Mouse (Mus musculus) limb, embryonic 13.5 days (tissue): ENCODE results near the gene Tceal5. TPM values are rescaled to one million over a fixed set of nuclear protein-coding genes. Genes with fewer than 3 reads are reported as not detected.

Experiments used
- ATAC-seq: fragments of 200-750 bp; cut with Nextera tagmentation; 2 replicates; pipeline ENCODE4 v1.8.0; 2017; ENCODE audit warnings: low read depth, moderate number of reproducible peaks, moderate TSS enrichment; ENCODE audit not compliant: low FRiP score
- H3K27ac ChIP-seq: fragments of 300-500 bp; sonication (generic); 2 replicates; pipeline ENCODE4 v1.5.1; 2015; ENCODE audit warnings: inconsistent platforms, mild to moderate bottlenecking, moderate library complexity
- H3K27me3 ChIP-seq: fragments of 300-500 bp; sonication (generic); 2 replicates; pipeline ENCODE4 v1.6.1; 2015; ENCODE audit warnings: mild to moderate bottlenecking, inconsistent platforms
- H3K36me3 ChIP-seq: fragments of 300-500 bp; sonication (generic); 2 replicates; pipeline ENCODE4 v1.6.1; 2015; ENCODE audit warnings: inconsistent platforms, mild to moderate bottlenecking, moderate library complexity
- H3K4me1 ChIP-seq: fragments of 300-500 bp; sonication (generic); 2 replicates; pipeline ENCODE4 v1.6.1; 2015; ENCODE audit warnings: inconsistent platforms
- H3K4me2 ChIP-seq: fragments of 300-500 bp; sonication (generic); replicated peaks from 2 replicates; pipeline ENCODE4 v1.6.1; 2015; ENCODE audit warnings: inconsistent platforms, mild to moderate bottlenecking, moderate library complexity
- H3K4me3 ChIP-seq: fragments of 300-500 bp; sonication (generic); 2 replicates; pipeline ENCODE4 v1.5.1; 2015; ENCODE audit warnings: moderate library complexity, mild to moderate bottlenecking, inconsistent platforms
- H3K9ac ChIP-seq: fragments of 300-500 bp; sonication (generic); 2 replicates; pipeline ENCODE4 v1.6.1; 2015; ENCODE audit warnings: mild to moderate bottlenecking, inconsistent platforms
- H3K9me3 ChIP-seq: fragments of 300-500 bp; sonication (generic); 2 replicates; pipeline ENCODE4 v1.6.1; 2016; ENCODE audit warnings: inconsistent platforms
- WGBS: fragments of 180-500 bp; shearing (Covaris S2); methylation state at CpG from one replicate; pipeline ENCODE4 v1.1.7; 2015; 5-methylcytosine and 5-hydroxymethylcytosine counted together
- microRNA-seq: library from miRNA; unstranded; fragments of <30 nt; microRNA quantifications from one replicate; pipeline ENCODE4, GENCODE M21; 2016
- polyA plus RNA-seq: library from polyadenylated mRNA; unstranded; fragments of >200 nt; fragmentation: Nextera tagmentation; extraction: Ambion mirVana; gene quantifications from 2 replicates; pipeline ENCODE4 v1.2.1, GENCODE M21; 2015

Gene Tceal5
- polyA plus RNA-seq, 1 experiment from 2014 or later, result 13.1 TPM

GRCm38 (mm10) chrX:136171189-136172117, 32.2 kb downstream of the Tceal5 start:
- peak overlapping the region; percentile 77 for H3K9ac ChIP-seq
- H3K4me2 ChIP-seq, result peak overlapping the region; percentile 63
- peaks cover 15% of the 10 kb centered on the region; the same call in 1 of the 2 replicates for H3K27me3 ChIP-seq
- 21% methylated on average over 24 of the region's 24 CpGs for WGBS
- H3K4me3 ChIP-seq, result peak overlapping the region; percentile 59
- peaks cover 6% of the 10 kb centered on the region for H3K36me3 ChIP-seq
- ATAC-seq, result peak; percentile 64; the same call in 1 of the 2 replicates
- H3K27ac ChIP-seq, result peak overlapping the region; percentile 85
- H3K9me3 ChIP-seq, result no peaks in the 10 kb centered on the region
- H3K4me1 ChIP-seq, result peaks cover 3% of the 10 kb centered on the region; the same call in 1 of the 2 replicates

GRCm38 (mm10) chrX:136170625-136171024, 33.1 kb downstream of the Tceal5 start:
- Histone ChIP-seq H3K4me1 (peaks cover 3% of the 10 kb centered on the region; the same call in 1 of the 2 replicates), H3K9ac (0 out of 2 replicates have a peak overlapping the region, but pooled peaks have one; percentile 31), H3K4me3 (peak overlapping the region; percentile 59), H3K4me2 (peak overlapping the region; percentile 63), H3K27me3 (peaks cover 15% of the 10 kb centered on the region; the same call in 1 of the 2 replicates), H3K27ac (no peak overlapping the region), H3K36me3 (peaks cover 6% of the 10 kb centered on the region), H3K9me3 (no peaks in the 10 kb centered on the region)
- WGBS, result 66% methylated on average over 10 of the region's 10 CpGs
- no peak for ATAC-seq

Small RNA genes within 50 kb of the gene (microRNA-seq; reads per million reads assigned to microRNA genes)
- not detected for gene Mir6383

Other genes with a start within 250 kb of the Tceal5 start
- gene Arxes2, start 210.1 kb downstream of the Tceal5 start, polyA plus RNA-seq, result 101 and 106 TPM in 2 replicates
- 47.3 and 50.5 TPM in 2 replicates for gene Arxes1, start 170.5 kb downstream of the Tceal5 start, polyA plus RNA-seq
- gene Bex2, start 135.6 kb downstream of the Tceal5 start, polyA plus RNA-seq, result 143 and 161 TPM in 2 replicates
- gene Nxf3, start 118.6 kb downstream of the Tceal5 start, polyA plus RNA-seq, result not detected in 2 replicates
- 59.2 and 60.1 TPM in 2 replicates for gene Bex4, start 64.9 kb downstream of the Tceal5 start, polyA plus RNA-seq
- 217 and 223 TPM in 2 replicates for gene Tceal8, start 31.5 kb downstream of the Tceal5 start, polyA plus RNA-seq
- 49.4 and 53.9 TPM in 2 replicates for gene Tceal7, start 10.9 kb upstream of the Tceal5 start, polyA plus RNA-seq
- 102 and 103 TPM in 2 replicates for gene Bex1, start 11.6 kb upstream of the Tceal5 start, polyA plus RNA-seq
- 709 and 736 TPM in 2 replicates for gene Tceal9, start 41.2 kb upstream of the Tceal5 start, polyA plus RNA-seq
- 543 and 554 TPM in 2 replicates for gene Bex3, start 66.4 kb upstream of the Tceal5 start, polyA plus RNA-seq